Mouse (Mus musculus) monocyte, adult 5-6 weeks (primary cell): ENCODE measurements around the gene Krtap8-1. TPM values are rescaled to one million over a fixed set of nuclear protein-coding genes. Genes with fewer than 3 reads are reported as not detected.

ENCODE experiments used
- total RNA-seq: library from RNA; stranded (forward); fragments of 200-1000, 200-491, 200-594 nt; gene quantifications from 3 replicates; pipeline ENCODE4 v1.2.3, GENCODE M21; 2017

Krtap8-1 gene
- total RNA-seq, 1 experiment from 2014 or later: not detected

Other genes starting within 250 kb of the Krtap8-1 start
- gene Krtap21-1, start 84.1 kb downstream of the Krtap8-1 start, total RNA-seq: not detected in 3 replicates
- gene Krtap6-2, start 67.8 kb downstream of the Krtap8-1 start, total RNA-seq: not detected in 3 replicates
- not detected in 3 replicates for gene Krtap7-1, start 20.4 kb upstream of the Krtap8-1 start, total RNA-seq
- not detected in 3 replicates for gene Krtap11-1, start 83.2 kb upstream of the Krtap8-1 start, total RNA-seq